Mouse (Mus musculus) kidney, embryonic 16.5 days (tissue): ENCODE results near the gene Mrpl24. TPM values are rescaled to one million over a fixed set of nuclear protein-coding genes. Genes with fewer than 3 reads are reported as not detected.

ENCODE experiments used
- ATAC-seq: fragments of 200-750 bp; cut with Nextera tagmentation; 2 replicates; pipeline ENCODE4 v1.8.0; 2017; ENCODE audit warnings: moderate TSS enrichment; ENCODE audit not compliant: low FRiP score, low TSS enrichment
- H3K27ac ChIP-seq: fragments of 300-500 bp; sonication (generic); 2 replicates; pipeline ENCODE4 v1.5.1; 2014; ENCODE audit warnings: low read length
- H3K27me3 ChIP-seq: fragments of 300-500 bp; sonication (generic); 2 replicates; pipeline ENCODE4 v1.6.1; 2014; ENCODE audit warnings: low read length, control low read depth, mixed read lengths; ENCODE audit not compliant: insufficient read depth
- H3K36me3 ChIP-seq: fragments of 300-500 bp; sonication (generic); 2 replicates; pipeline ENCODE4 v1.6.1; 2014; ENCODE audit warnings: low read length, control low read depth, mixed read lengths; ENCODE audit not compliant: insufficient read depth
- H3K4me1 ChIP-seq: fragments of 300-500 bp; sonication (generic); 2 replicates; pipeline ENCODE4 v1.6.1; 2014; ENCODE audit warnings: low read length, control low read depth, mixed read lengths; ENCODE audit not compliant: insufficient read depth
- H3K4me2 ChIP-seq: fragments of 300-500 bp; sonication (generic); replicated peaks from 2 replicates; pipeline ENCODE4 v1.6.1; 2014; ENCODE audit warnings: low read depth, low read length
- H3K4me3 ChIP-seq: fragments of 300-500 bp; sonication (generic); 2 replicates; pipeline ENCODE4 v1.5.1; 2014; ENCODE audit warnings: mild to moderate bottlenecking, low read length
- H3K9ac ChIP-seq: fragments of 300-500 bp; sonication (generic); replicated peaks from 2 replicates; pipeline ENCODE4 v1.6.1; 2014; ENCODE audit warnings: low read length
- H3K9me3 ChIP-seq: fragments of 300-500 bp; sonication (generic); 2 replicates; pipeline ENCODE4 v1.6.1; 2016; ENCODE audit warnings: low read length, control low read depth
- WGBS: fragments of 180-500 bp; shearing (Covaris S2); extraction: QIAGEN DNeasy Blood & Tissue Kit; methylation state at CpG from one replicate; pipeline ENCODE4 v1.1.7; 2014; 5-methylcytosine and 5-hydroxymethylcytosine counted together
- polyA plus RNA-seq: library from polyadenylated mRNA; unstranded; fragments of >200 nt; fragmentation: Nextera tagmentation; extraction: Ambion mirVana; gene quantifications from 2 replicates; pipeline ENCODE4 v1.2.1, GENCODE M21; 2015

Gene Mrpl24
- polyA plus RNA-seq, 1 experiment from 2014 or later = 76.1 TPM

- H3K27ac ChIP-seq = no peak overlapping the region
- H3K4me1 ChIP-seq = peaks cover 53% of the 10 kb centered on the region
- ATAC-seq = peak; percentile 58
Measured at GRCm38 (mm10) chr3:87944838-87945600, 25.7 kb downstream of the Mrpl24 start.

GRCm38 (mm10) chr3:87945781-87946540, 26.7 kb downstream of the Mrpl24 start:
- peak overlapping the region; percentile 70; the same call in 1 of the 2 replicates for H3K27ac ChIP-seq
- H3K4me3 ChIP-seq = no peak overlapping the region
- H3K4me1 ChIP-seq = peaks cover 60% of the 10 kb centered on the region
- 36% methylated on average over 12 of the region's 12 CpGs for WGBS
- no peak overlapping the region for H3K4me2 ChIP-seq
- no peak for ATAC-seq
- no peaks in the 10 kb centered on the region for H3K9me3 ChIP-seq
- 0 out of 2 replicates have a peak overlapping the region, but pooled peaks have one; percentile 9 for H3K9ac ChIP-seq
- peaks cover 18% of the 10 kb centered on the region for H3K36me3 ChIP-seq
- H3K27me3 ChIP-seq = peaks cover 9% of the 10 kb centered on the region; the same call in 1 of the 2 replicates

More at GRCm38 (mm10) chr3:87944838-87945600, 25.7 kb downstream of the Mrpl24 start:
- WGBS = 22% methylated on average over 4 of the region's 4 CpGs
- no peaks in the 10 kb centered on the region for H3K9me3 ChIP-seq
- H3K27me3 ChIP-seq = 0 out of 2 replicates have a peak, but pooled peaks cover 3% of the 10 kb centered on the region
- H3K36me3 ChIP-seq = peaks cover 24% of the 10 kb centered on the region
- H3K9ac ChIP-seq = 0 out of 2 replicates have a peak overlapping the region, but pooled peaks have one; percentile 1
- H3K4me3 ChIP-seq = no peak overlapping the region
- H3K4me2 ChIP-seq = no peak overlapping the region

- peaks cover 11% of the 10 kb centered on the region; the same call in 1 of the 2 replicates for H3K27me3 ChIP-seq
- WGBS = 17% methylated on average over 1 of the region's 1 CpGs
- H3K9me3 ChIP-seq = no peaks in the 10 kb centered on the region
- H3K4me1 ChIP-seq = peaks cover 64% of the 10 kb centered on the region
- H3K4me2 ChIP-seq = peak overlapping the region; percentile 75; the same call in 1 of the 2 replicates
- peak overlapping the region; percentile 70; the same call in 1 of the 2 replicates for H3K27ac ChIP-seq
- H3K9ac ChIP-seq = 0 out of 2 replicates have a peak overlapping the region, but pooled peaks have one; percentile 9
- ATAC-seq = no peak
- H3K36me3 ChIP-seq = peaks cover 12% of the 10 kb centered on the region
- H3K4me3 ChIP-seq = no peak overlapping the region
Measured at GRCm38 (mm10) chr3:87946541-87946860, 27.2 kb downstream of the Mrpl24 start.

DNA sequence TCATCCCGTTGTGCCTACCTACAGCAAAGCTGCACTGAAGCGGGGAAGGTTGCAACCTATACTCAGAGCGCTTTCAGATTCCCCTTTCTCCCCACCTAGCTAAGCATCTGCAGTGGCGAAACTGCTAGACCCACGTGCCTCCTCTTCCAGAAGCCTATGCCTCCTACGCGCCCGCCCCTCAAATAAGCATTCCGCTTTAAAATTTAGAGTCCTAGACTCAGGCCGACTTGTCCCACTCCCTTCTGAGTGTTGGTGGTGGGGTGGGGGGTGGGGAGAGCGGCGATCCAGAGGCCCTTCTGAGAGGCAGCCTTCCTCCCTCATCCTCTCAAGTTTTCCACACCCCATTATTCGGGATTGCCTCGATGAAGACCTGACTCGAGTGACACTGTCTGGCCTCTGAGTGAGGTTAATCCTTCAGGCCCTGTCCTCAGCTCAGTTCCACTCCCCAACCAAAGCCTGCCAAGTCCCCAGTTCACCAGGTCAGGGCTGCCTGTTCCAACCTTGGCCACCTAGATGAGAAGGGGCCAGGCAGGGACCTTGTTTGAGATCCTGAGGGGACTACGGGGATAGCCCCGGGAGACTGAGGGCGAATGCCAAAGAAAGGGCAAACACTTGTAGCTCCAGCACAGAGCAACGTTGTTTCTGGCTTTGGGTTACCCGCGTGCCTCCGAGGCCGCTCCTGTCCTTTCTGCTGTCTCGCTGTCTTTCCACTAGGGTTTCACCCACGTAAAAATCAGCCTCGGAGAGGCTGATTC, 27.9 kb downstream of the Mrpl24 start:
- 0 out of 2 replicates have a peak, but pooled peaks cover 5% of the 10 kb centered on the region for H3K36me3 ChIP-seq
- peak overlapping the region; percentile 75 for H3K4me2 ChIP-seq
- peak overlapping the region; percentile 46 for H3K4me3 ChIP-seq
- H3K9me3 ChIP-seq = no peaks in the 10 kb centered on the region
- WGBS = 5% methylated on average over 26 of the region's 26 CpGs
- peak; percentile 21; the same call in 1 of the 2 replicates for ATAC-seq
- H3K9ac ChIP-seq = peak overlapping the region; percentile 64
- H3K4me1 ChIP-seq = peaks cover 71% of the 10 kb centered on the region
- H3K27ac ChIP-seq = peak overlapping the region; percentile 70
- H3K27me3 ChIP-seq = peaks cover 16% of the 10 kb centered on the region; the same call in 1 of the 2 replicates

DNA sequence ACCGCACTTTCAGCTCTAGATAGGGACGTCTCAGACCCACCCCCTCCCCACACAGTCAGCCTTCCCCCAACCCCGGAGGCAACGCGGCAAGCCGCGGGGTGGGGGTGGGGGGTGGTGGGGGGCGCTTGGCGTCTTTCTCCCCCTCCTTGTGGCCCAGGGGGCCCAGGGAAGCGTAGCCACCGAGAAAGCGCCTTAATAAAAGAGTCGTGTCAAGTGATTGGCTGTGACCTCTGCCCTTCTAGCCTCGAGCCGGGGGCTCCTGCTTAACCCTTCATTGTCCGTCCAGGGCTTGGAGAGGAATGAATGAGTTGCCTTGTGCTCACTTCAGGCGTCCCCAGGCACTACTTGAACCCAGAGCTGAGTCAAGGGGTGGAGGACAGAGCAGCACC, 28.5 kb downstream of the Mrpl24 start:
- peaks cover 16% of the 10 kb centered on the region; the same call in 1 of the 2 replicates for H3K27me3 ChIP-seq
- peak overlapping the region; percentile 46 for H3K4me3 ChIP-seq
- H3K4me1 ChIP-seq = peaks cover 72% of the 10 kb centered on the region
- H3K9ac ChIP-seq = peak overlapping the region; percentile 64
- ATAC-seq = no peak
- H3K4me2 ChIP-seq = peak overlapping the region; percentile 75
- WGBS = 2% methylated on average over 14 of the region's 17 CpGs
- H3K27ac ChIP-seq = no peak overlapping the region; the same call in 1 of the 2 replicates
- no peaks in the 10 kb centered on the region for H3K9me3 ChIP-seq
- no peaks in the 10 kb centered on the region for H3K36me3 ChIP-seq

DNA sequence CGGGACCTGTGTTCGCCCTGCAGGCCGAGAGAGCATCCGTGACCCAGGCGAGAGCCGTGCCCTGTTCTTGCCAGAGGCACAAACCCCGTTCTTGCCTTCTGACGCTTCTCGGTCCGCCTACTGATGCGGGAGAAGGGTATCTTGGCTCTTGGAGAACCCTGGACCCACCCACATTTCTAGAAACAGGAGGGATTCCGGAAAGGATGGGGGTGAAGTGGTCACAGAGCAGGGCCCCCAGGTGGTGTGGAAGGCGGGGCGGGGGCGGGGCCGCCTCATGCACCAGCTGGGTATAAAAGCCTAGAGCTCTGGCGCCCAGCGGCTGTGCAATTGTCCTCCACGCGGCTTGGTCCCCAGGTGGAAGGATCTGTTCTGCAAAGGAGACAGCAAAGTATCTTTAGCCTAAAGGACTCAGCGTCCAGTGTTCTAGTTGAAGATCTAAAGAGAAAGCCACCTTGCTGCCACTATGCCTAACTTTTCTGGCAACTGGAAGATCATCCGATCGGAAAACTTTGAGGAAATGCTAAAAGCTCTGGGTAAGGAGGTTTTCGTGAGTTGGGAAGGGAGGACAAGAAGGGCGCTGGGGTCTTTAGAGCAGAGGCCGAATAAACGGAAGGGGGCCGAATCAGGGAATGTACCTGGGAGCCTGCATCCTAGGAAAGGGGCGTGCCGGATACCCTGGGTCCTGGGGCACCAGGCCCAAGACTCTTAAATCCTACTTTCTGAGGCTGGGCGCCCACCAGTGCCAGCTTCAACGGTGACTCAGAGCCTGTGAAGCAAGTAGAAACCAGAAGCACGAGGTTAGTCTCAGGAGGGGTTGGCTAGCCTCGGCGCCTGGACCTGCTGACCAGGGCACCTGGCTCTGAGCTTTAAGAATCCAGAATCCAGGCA, 29.3 kb downstream of the Mrpl24 start, which contains the start of gene Crabp2:
TSS of gene Crabp2 (plus strand) at position 289 of the 888 bp plus-strand sequence.
- H3K9ac ChIP-seq = peak within 1 kb of the TSS; percentile 64
- ATAC-seq = no peak

GRCm38 (mm10) chr3:87949266-87949954, 30.1 kb downstream of the Mrpl24 start:
- H3K27ac ChIP-seq = peak overlapping the region; percentile 50; the same call in 1 of the 2 replicates
- H3K4me2 ChIP-seq = peak overlapping the region; percentile 75
- peaks cover 76% of the 10 kb centered on the region for H3K4me1 ChIP-seq
- no peak for ATAC-seq
- H3K27me3 ChIP-seq = peaks cover 16% of the 10 kb centered on the region; the same call in 1 of the 2 replicates
- peak overlapping the region; percentile 64 for H3K9ac ChIP-seq
- 15% methylated on average over 16 of the region's 16 CpGs for WGBS
- no peaks in the 10 kb centered on the region for H3K9me3 ChIP-seq
- no peaks in the 10 kb centered on the region for H3K36me3 ChIP-seq
- H3K4me3 ChIP-seq = peak overlapping the region; percentile 46

More for the DNA sequence above, 29.3 kb downstream of the Mrpl24 start, which contains the start of gene Crabp2:
- peak within 1 kb of the TSS; percentile 75 for H3K4me2 ChIP-seq
- H3K9me3 ChIP-seq = no peaks in the 10 kb centered on the region
- H3K27me3 ChIP-seq = peaks cover 16% of the 10 kb centered on the region; the same call in 1 of the 2 replicates
- peak within 1 kb of the TSS; percentile 46 for H3K4me3 ChIP-seq
- WGBS = 2% methylated on average over 35 of the region's 35 CpGs
- H3K4me1 ChIP-seq = peaks cover 76% of the 10 kb centered on the region
- peak within 1 kb of the TSS; percentile 70 for H3K27ac ChIP-seq
- no peaks in the 10 kb centered on the region for H3K36me3 ChIP-seq

DNA sequence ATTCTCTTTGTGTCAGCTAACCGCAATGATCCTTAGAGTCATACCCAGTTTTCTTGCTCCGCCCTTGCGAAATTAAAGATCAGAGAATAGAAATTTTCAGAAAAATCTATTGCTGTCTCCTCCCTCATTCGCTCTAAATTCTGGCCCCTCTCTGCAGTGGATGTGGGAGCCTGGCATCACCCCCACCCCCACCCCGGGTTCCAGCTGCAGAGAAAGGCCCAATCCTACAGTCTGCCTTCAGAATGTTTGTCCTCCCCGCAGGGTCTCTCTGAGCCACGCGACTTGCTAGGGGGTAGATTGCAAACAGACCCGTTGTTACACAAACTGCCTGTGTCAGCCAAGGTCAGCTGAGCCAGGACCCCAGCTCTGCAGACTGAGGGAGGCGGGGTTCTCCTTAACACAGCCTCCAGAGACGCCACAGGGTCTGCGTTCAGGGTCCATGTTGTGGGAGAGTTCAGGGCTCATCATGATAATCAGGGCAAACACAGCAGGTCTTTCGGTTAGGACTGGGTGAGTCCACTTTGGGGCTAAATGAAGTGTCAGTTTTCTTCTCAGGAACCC, 30.7 kb downstream of the Mrpl24 start:
- Histone ChIP-seq H3K27ac (peak overlapping the region; percentile 50; the same call in 1 of the 2 replicates), H3K4me3 (peak overlapping the region; percentile 46), H3K36me3 (no peaks in the 10 kb centered on the region), H3K4me1 (peaks cover 72% of the 10 kb centered on the region), H3K9ac (peak overlapping the region; percentile 64), H3K4me2 (peak overlapping the region; percentile 75), H3K9me3 (no peaks in the 10 kb centered on the region), H3K27me3 (peaks cover 16% of the 10 kb centered on the region; the same call in 1 of the 2 replicates)
- WGBS = 12% methylated on average over 13 of the region's 13 CpGs
- ATAC-seq = no peak
